22 mouse cellular contexts compared by ENCODE assay signal in genomic region chr12:79052073-79052472, GRCm38 (mm10). TPM values are rescaled to one million over a fixed set of nuclear protein-coding genes. Genes with fewer than 3 reads are reported as not detected.
A peak's percentile ranks its signal among the peaks of the same experiment; 100 is the strongest.
DNase-seq lines count a peak whose midpoint lies in the region; ATAC-seq lines count a peak whose summit lies in the region.
"Had no signal": no experiment of that assay in that cellular context is flagged by ENCODE, and none has a peak within 500 bp of the region (broad histone marks: within the 10 kb centered on the region; RNA-seq: fewer than 3 reads in every experiment).

No protein-coding gene starts in this region.

- DNase-seq in heart, postnatal 36 days, result no peak
- peak; percentile 57 for DNase-seq in kidney, adult 9 months
- peak; percentile 70 to 74 for DNase-seq in kidney, postnatal 25 days
- DNase-seq: adrenal gland, adult 8-10 months; adrenal gland, postnatal 36 days; cerebellum, adult 11 months; cerebellum, adult 9-11 months; embryo, embryonic 11 days; gastrocnemius, postnatal 10 days; heart, adult 18-20 months; heart, postnatal 14 days had no signal

- 0 out of 2 replicates have a peak overlapping the region, but pooled peaks have one; percentile 24 for H3K9ac ChIP-seq in heart, embryonic 13.5 days
- no peak overlapping the region for H3K9ac ChIP-seq in kidney, embryonic 15.5 days
- H3K9ac ChIP-seq: embryonic facial prominence, embryonic 15.5 days; forebrain, embryonic 15.5 days; heart, embryonic 15.5 days; hindbrain, embryonic 12.5 days had no signal

- H3K9me3 ChIP-seq in heart, embryonic 13.5 days, result no peaks in the 10 kb centered on the region
- no peaks in the 10 kb centered on the region for H3K9me3 ChIP-seq in kidney, embryonic 15.5 days (replicated peaks)
- H3K9me3 ChIP-seq: embryonic facial prominence, embryonic 15.5 days; forebrain, embryonic 10.5 days; forebrain, embryonic 15.5 days; heart, embryonic 10.5 days; heart, embryonic 15.5 days; hindbrain, embryonic 12.5 days had no signal

- no peak for ATAC-seq in heart, embryonic 13.5 days (ENCODE audit: extremely low read depth, insufficient number of reproducible peaks, low FRiP score, low TSS enrichment)
- ATAC-seq in kidney, embryonic 15.5 days (replicated peaks; ENCODE audit: low FRiP score), result no peak
- no peak for ATAC-seq in activated CD4-positive, CD25-positive, alpha-beta regulatory T cell, adult 4 months
- ATAC-seq: forebrain, embryonic 15.5 days; hindbrain, postnatal 0 days had no signal

- peaks cover 12% of the 10 kb centered on the region for H3K27me3 ChIP-seq in heart, embryonic 13.5 days (replicated peaks)
- H3K27me3 ChIP-seq in kidney, embryonic 15.5 days, result no peaks in the 10 kb centered on the region
- H3K27me3 ChIP-seq: embryonic facial prominence, embryonic 15.5 days; forebrain, embryonic 15.5 days; hindbrain, embryonic 12.5 days had no signal

- H3K4me3 ChIP-seq in heart, embryonic 13.5 days, result no peak overlapping the region
- no peak overlapping the region for H3K4me3 ChIP-seq in kidney, embryonic 15.5 days (replicated peaks)
- H3K4me3 ChIP-seq: embryonic facial prominence, embryonic 15.5 days; erythroblast, embryonic 14.5 days; forebrain, embryonic 10.5 days; forebrain, embryonic 15.5 days; heart, embryonic 10.5 days; heart, embryonic 15.5 days; hindbrain, embryonic 12.5 days had no signal

- intact Hi-C loops in heart, postnatal 36 days (cut with DNase I), result no loop called here

- H3K27ac ChIP-seq in heart, embryonic 13.5 days (replicated peaks), result no peak overlapping the region
- no peak overlapping the region for H3K27ac ChIP-seq in kidney, embryonic 15.5 days
- H3K27ac ChIP-seq: embryonic facial prominence, embryonic 15.5 days; forebrain, embryonic 10.5 days; forebrain, embryonic 15.5 days; heart, embryonic 10.5 days; heart, embryonic 15.5 days; hindbrain, embryonic 12.5 days; hindbrain, postnatal 0 days had no signal

- no peak overlapping the region for H3K4me2 ChIP-seq in heart, embryonic 13.5 days
- H3K4me2 ChIP-seq in kidney, embryonic 15.5 days, result no peak overlapping the region
- H3K4me2 ChIP-seq: embryonic facial prominence, embryonic 15.5 days; forebrain, embryonic 15.5 days; heart, embryonic 15.5 days; hindbrain, embryonic 12.5 days had no signal

- peaks cover 24% of the 10 kb centered on the region for H3K36me3 ChIP-seq in heart, embryonic 13.5 days
- H3K36me3 ChIP-seq in kidney, embryonic 15.5 days, result peaks cover 37% of the 10 kb centered on the region
- H3K36me3 ChIP-seq: embryonic facial prominence, embryonic 15.5 days; heart, embryonic 15.5 days had no signal

- 72% methylated on average over 2 of the region's 2 CpGs for WGBS in heart, embryonic 13.5 days
- WGBS in kidney, embryonic 15.5 days, result 83% methylated on average over 2 of the region's 2 CpGs

- H3K4me1 ChIP-seq in heart, embryonic 13.5 days, result peaks cover 68% of the 10 kb centered on the region
- H3K4me1 ChIP-seq in kidney, embryonic 15.5 days, result no peaks in the 10 kb centered on the region
- H3K4me1 ChIP-seq: embryonic facial prominence, embryonic 15.5 days; forebrain, embryonic 10.5 days; forebrain, embryonic 15.5 days; hindbrain, embryonic 12.5 days had no signal

RNA-seq across cellular contexts. Expression of gene Plekhh1, which starts 23.1 kb away (rescaled TPM):
- 2.3 and 2.7 TPM in 2 replicates for polyA plus RNA-seq in heart, embryonic 13.5 days (2015; fragmentation: Nextera tagmentation; extraction: Ambion mirVana)
- 1 to 10 TPM; 1.6 to 2.1 TPM for total RNA-seq in heart, postnatal 36 days (2021)
- polyA plus RNA-seq in kidney, embryonic 15.5 days (2015; fragmentation: Nextera tagmentation; extraction: Ambion mirVana), result 6.3 and 7.0 TPM in 2 replicates
- under 1 TPM; 0.13 TPM for polyA plus RNA-seq in activated CD4-positive, CD25-positive, alpha-beta regulatory T cell, adult 4 months (2017; shearing (Covaris generic))
- polyA plus RNA-seq: erythroblast, embryonic 14.5 days had no signal

RNA-seq across cellular contexts. Expression of gene Pigh, which starts 37.4 kb away (rescaled TPM):
- 14.5 and 15.4 TPM in 2 replicates for polyA plus RNA-seq in heart, embryonic 13.5 days (2015; fragmentation: Nextera tagmentation; extraction: Ambion mirVana)
- total RNA-seq in heart, postnatal 36 days (2021), result 1 to 10 TPM; 2.9 to 3.5 TPM
- polyA plus RNA-seq in kidney, embryonic 15.5 days (2015; fragmentation: Nextera tagmentation; extraction: Ambion mirVana), result 31.7 and 36.2 TPM in 2 replicates
- polyA plus RNA-seq in activated CD4-positive, CD25-positive, alpha-beta regulatory T cell, adult 4 months (2017; shearing (Covaris generic)), result 10 to 100 TPM; 27.6 to 29.9 TPM
- polyA plus RNA-seq: erythroblast, embryonic 14.5 days had no signal

RNA-seq across cellular contexts. Expression of gene Tmem229b, which starts 44.6 kb away (rescaled TPM):
- polyA plus RNA-seq in heart, embryonic 13.5 days (2015; fragmentation: Nextera tagmentation; extraction: Ambion mirVana), result 2.6 TPM in 2 replicates
- total RNA-seq in heart, postnatal 36 days (2021), result 1 to 10 TPM; 2.6 to 5.4 TPM
- 4.2 and 4.5 TPM in 2 replicates for polyA plus RNA-seq in kidney, embryonic 15.5 days (2015; fragmentation: Nextera tagmentation; extraction: Ambion mirVana)
- polyA plus RNA-seq in activated CD4-positive, CD25-positive, alpha-beta regulatory T cell, adult 4 months (2017; shearing (Covaris generic)), result 10 to 100 TPM; 27.1 to 30.5 TPM

Comparison
In these comparisons a context has a peak if more than half of its experiments do, and no peak if none do; other contexts are left out.
1. DNase-seq: peak in kidney, adult 9 months (single experiment) and kidney, postnatal 25 days (2 of 2); none in heart, postnatal 36 days (0 of 2).